Mouse (Mus musculus) midbrain, embryonic 15.5 days (tissue): Measurements from ENCODE around the gene Dclre1c. TPM values are rescaled to one million over a fixed set of nuclear protein-coding genes. Genes with fewer than 3 reads are reported as not detected.
"Not testable (repeated sequence)": the region's sequence is repeated elsewhere in the genome, so short reads cannot be mapped to it uniquely, and the experiment has no call there.

Experiments used
- ATAC-seq: fragments of 200-750 bp; cut with Nextera tagmentation; replicated peaks from 2 replicates; pipeline ENCODE4 v1.8.0; 2017; ENCODE audit warnings: moderate TSS enrichment
- H3K27ac ChIP-seq: fragments of 300-500 bp; sonication (generic); 2 replicates; pipeline ENCODE4 v1.5.1; 2015; ENCODE audit warnings: mild to moderate bottlenecking, inconsistent platforms
- H3K27me3 ChIP-seq: fragments of 300-500 bp; sonication (generic); replicated peaks from 2 replicates; pipeline ENCODE4 v1.6.1; 2015; ENCODE audit warnings: inconsistent platforms
- H3K36me3 ChIP-seq: fragments of 300-500 bp; sonication (generic); replicated peaks from 2 replicates; pipeline ENCODE4 v1.6.1; 2015; ENCODE audit warnings: inconsistent platforms
- H3K4me1 ChIP-seq: fragments of 300-500 bp; sonication (generic); 2 replicates; pipeline ENCODE4 v1.6.1; 2015; ENCODE audit warnings: inconsistent platforms
- H3K4me2 ChIP-seq: fragments of 300-500 bp; sonication (generic); 2 replicates; pipeline ENCODE4 v1.6.1; 2015; ENCODE audit warnings: inconsistent platforms, mild to moderate bottlenecking, moderate library complexity
- H3K4me3 ChIP-seq: fragments of 300-500 bp; sonication (generic); 2 replicates; pipeline ENCODE4 v1.5.1; 2015; ENCODE audit warnings: mild to moderate bottlenecking, inconsistent platforms
- H3K9ac ChIP-seq: fragments of 300-500 bp; sonication (generic); 2 replicates; pipeline ENCODE4 v1.6.1; 2015; ENCODE audit warnings: mild to moderate bottlenecking, inconsistent platforms
- H3K9me3 ChIP-seq: fragments of 300-500 bp; sonication (generic); 2 replicates; pipeline ENCODE4 v1.6.1; 2016; ENCODE audit warnings: inconsistent platforms
- WGBS: fragments of 180-500 bp; shearing (Covaris S2); methylation state at CpG from one replicate; pipeline ENCODE4 v1.1.7; 2015; ENCODE audit warnings: mixed read lengths; 5-methylcytosine and 5-hydroxymethylcytosine counted together
- polyA plus RNA-seq: library from polyadenylated mRNA; unstranded; fragments of >200 nt; fragmentation: Nextera tagmentation; extraction: Ambion mirVana; gene quantifications from 2 replicates; pipeline ENCODE4 v1.2.1, GENCODE M21; 2015

Dclre1c gene
- 9.5 and 9.6 TPM in 2 replicates for polyA plus RNA-seq

GRCm38 (mm10) chr2:3423841-3424578, at the start of gene Dclre1c:
Gene Dclre1c, plus strand, starts transcription at chr2:3424131.
- peaks cover 13% of the 10 kb centered on the region for H3K4me1 ChIP-seq
- peak within 1 kb of the TSS; percentile 58 for H3K9ac ChIP-seq
- no peaks in the 10 kb centered on the region for H3K36me3 ChIP-seq
- no peaks in the 10 kb centered on the region for H3K9me3 ChIP-seq
- no peaks in the 10 kb centered on the region for H3K27me3 ChIP-seq
- ATAC-seq = peak; percentile 99
- H3K4me3 ChIP-seq = peak within 1 kb of the TSS; percentile 72
- 1% methylated on average over 29 of the region's 29 CpGs for WGBS
- H3K27ac ChIP-seq = no peak within 1 kb of the TSS
- H3K4me2 ChIP-seq = peak within 1 kb of the TSS; percentile 85

DNA sequence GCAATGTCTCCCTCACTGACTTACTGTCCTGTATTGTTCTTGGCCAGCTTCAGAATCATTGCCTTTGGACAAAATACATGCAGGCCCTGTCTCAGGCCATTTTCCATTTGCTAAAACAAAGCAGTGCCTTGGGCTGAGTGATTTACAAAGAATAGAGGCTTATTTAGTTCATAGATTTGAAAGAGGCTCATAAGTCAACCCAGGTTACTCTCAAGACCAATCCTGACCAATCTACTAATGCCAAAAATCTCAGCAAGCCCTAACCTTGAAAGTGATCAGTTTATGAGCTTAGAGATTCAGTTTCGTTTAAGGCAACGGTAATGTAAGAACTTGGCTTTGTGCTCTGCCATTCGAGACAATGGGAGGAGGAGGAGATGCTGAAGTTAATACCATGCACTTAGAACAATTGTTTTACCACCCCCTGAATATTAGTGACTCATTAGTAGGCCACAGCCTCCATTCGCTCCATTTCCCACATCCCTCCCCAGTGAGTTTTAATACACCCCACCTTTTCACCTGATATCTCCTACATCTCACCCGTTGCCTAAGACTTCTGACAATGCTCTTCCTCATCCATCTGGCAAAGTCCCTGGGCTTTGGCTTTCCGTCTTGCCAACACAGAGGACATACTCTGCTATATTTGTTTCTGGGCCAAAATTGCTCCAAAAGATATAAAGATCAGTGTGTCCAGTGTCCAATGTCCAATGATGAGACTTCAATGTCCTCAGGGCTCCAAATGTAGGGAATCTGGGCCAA, 36.6 kb upstream of the Dclre1c start:
- H3K9me3 ChIP-seq = no peaks in the 10 kb centered on the region
- no peak overlapping the region for H3K4me2 ChIP-seq
- ATAC-seq = no peak
- no peak overlapping the region for H3K9ac ChIP-seq
- H3K27me3 ChIP-seq = no peaks in the 10 kb centered on the region
- no peak overlapping the region for H3K4me3 ChIP-seq
- no peak overlapping the region for H3K27ac ChIP-seq
- WGBS = 87% methylated on average over 6 of the region's 6 CpGs
- no peaks in the 10 kb centered on the region for H3K36me3 ChIP-seq
- H3K4me1 ChIP-seq = no peaks in the 10 kb centered on the region

DNA sequence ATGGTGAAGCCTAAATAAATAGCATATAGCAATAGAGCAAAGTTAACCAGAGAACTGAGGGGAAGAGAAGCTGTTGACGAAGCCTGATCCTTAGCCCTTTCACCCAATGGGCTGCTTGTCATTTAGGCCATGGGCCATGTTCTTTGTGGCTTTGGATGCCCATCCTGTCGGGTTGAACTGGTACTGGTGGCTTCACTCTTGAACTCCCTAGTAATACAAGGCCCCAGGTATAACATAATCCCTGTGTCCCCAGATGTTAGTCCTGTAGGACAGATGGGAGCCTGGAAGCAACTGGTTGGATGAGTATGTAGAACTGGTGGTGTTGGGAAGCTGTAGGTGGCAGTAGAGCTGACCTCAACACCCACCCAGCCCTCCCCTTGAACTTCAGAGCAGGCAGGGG, 32.0 kb upstream of the Dclre1c start:
- WGBS = 88% methylated on average over 2 of the region's 2 CpGs
- H3K4me2 ChIP-seq = no peak overlapping the region

DNA sequence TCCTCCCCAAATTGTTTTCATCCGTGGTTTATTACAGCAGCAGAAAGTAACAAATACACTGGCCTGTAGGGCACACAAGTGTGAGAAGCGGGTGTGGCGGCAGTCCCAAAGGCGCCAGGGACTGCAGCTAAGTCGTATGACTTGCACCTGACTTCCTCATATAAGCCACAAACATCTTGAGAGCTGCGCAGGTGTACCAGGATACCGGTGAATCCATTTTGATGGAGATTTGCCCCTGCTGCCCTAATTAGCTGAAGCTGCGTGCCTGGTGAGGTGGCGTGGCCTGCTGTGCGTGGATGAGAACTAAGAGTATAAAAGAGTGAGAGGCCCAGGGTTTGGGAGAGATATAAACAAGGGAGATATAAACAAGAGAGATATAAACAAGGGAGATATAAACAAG, 26.8 kb upstream of the Dclre1c start, which contains the start of gene Olah:
Olah (minus strand) TSS at position 101 of the 400 bp plus-strand sequence.
- 64% methylated on average over 10 of the region's 10 CpGs for WGBS
- H3K27me3 ChIP-seq, H3K4me1 ChIP-seq, H3K4me3 ChIP-seq, H3K36me3 ChIP-seq, H3K9me3 ChIP-seq, ATAC-seq, H3K9ac ChIP-seq, H3K4me2 ChIP-seq, H3K27ac ChIP-seq: not testable (repeated sequence)

More for the DNA sequence above, 32.0 kb upstream of the Dclre1c start:
- no peak for ATAC-seq
- H3K4me1 ChIP-seq = no peaks in the 10 kb centered on the region
- H3K9ac ChIP-seq = no peak overlapping the region
- H3K9me3 ChIP-seq = no peaks in the 10 kb centered on the region
- H3K27ac ChIP-seq = no peak overlapping the region
- H3K36me3 ChIP-seq = no peaks in the 10 kb centered on the region
- no peak overlapping the region for H3K4me3 ChIP-seq
- no peaks in the 10 kb centered on the region for H3K27me3 ChIP-seq

DNA sequence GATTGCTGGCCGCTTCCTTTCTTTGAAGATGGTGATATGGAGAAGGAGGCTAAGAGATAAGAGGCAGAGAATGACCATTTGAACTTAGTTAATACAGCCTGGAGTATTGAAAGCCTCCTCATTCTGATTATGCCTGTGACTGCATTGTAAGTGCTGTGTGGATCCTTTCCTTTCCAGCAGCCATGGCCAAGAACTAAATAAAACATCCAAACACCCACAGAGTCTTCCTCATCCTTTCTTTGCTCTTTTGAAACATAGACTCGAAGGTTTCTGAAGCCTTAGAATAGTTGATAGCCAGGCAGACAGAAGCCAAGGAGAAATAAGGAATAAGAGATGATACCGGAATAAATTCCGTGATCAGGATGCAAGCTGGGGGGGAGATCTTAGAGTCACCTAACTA, 17.9 kb upstream of the Dclre1c start:
- WGBS = 88% methylated on average over 4 of the region's 4 CpGs
- Histone ChIP-seq H3K36me3 (no peaks in the 10 kb centered on the region), H3K27me3 (no peaks in the 10 kb centered on the region), H3K4me3 (no peak overlapping the region), H3K4me2 (no peak overlapping the region), H3K27ac (no peak overlapping the region), H3K9me3 (no peaks in the 10 kb centered on the region), H3K4me1 (no peaks in the 10 kb centered on the region), H3K9ac (no peak overlapping the region)
- ATAC-seq = no peak

DNA sequence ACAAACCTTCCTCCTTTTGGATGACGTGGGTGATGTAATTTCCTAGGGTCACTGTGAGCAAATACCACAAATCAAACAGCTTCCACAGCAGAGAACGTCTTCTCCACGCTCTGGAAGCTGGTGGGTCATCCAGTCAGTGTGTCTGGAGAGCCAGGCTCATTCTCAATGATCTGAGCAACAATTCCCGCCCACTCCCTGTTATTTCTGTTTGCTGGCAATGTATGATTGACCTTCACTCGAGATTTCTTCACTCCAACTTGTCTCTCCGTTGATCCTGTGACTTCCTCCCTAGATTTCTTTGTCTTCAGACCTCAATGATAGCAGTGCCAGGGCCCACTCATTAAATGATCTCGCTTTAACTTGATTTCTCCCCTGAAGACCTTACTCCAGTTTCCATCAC, 16.2 kb upstream of the Dclre1c start:
- Histone ChIP-seq H3K36me3 (no peaks in the 10 kb centered on the region), H3K4me2 (no peak overlapping the region), H3K27ac (no peak overlapping the region), H3K27me3 (no peaks in the 10 kb centered on the region), H3K4me1 (no peaks in the 10 kb centered on the region), H3K9ac (no peak overlapping the region), H3K9me3 (no peaks in the 10 kb centered on the region), H3K4me3 (no peak overlapping the region)
- 84% methylated on average over 7 of the region's 7 CpGs for WGBS
- no peak for ATAC-seq

DNA sequence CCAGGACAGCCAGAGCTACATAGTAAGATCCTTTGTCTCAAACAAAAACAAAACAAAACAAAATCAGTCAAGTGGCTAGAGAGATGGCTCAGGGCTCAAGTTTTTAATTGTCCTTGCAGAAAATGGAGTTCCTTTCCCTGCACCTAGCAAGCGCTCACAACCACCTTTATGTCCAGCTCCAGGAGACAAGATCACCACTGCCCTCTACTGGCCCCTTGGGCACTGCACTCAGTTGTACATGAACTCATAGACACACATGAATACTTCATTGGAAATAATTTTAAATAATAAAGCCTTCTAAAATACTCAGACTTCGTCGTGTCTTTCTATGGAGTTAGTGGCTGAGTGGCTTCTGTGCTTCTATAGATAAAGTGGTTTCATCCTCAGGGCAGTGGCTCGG, 9.7 kb upstream of the Dclre1c start:
- Histone ChIP-seq H3K27me3 (peaks cover 15% of the 10 kb centered on the region; the same call in 1 of the 2 replicates), H3K4me1 (0 out of 2 replicates have a peak, but pooled peaks cover 6% of the 10 kb centered on the region), H3K36me3 (no peaks in the 10 kb centered on the region), H3K4me2 (no peak overlapping the region), H3K27ac (no peak overlapping the region), H3K4me3 (no peak overlapping the region), H3K9ac (no peak overlapping the region), H3K9me3 (no peaks in the 10 kb centered on the region)
- 34% methylated on average over 4 of the region's 4 CpGs for WGBS
- ATAC-seq = no peak

GRCm38 (mm10) chr2:3415676-3416075, 8.3 kb upstream of the Dclre1c start:
- 74% methylated on average over 1 of the region's 1 CpGs for WGBS
- no peak overlapping the region for H3K27ac ChIP-seq
- ATAC-seq = no peak
- H3K4me1 ChIP-seq = 0 out of 2 replicates have a peak, but pooled peaks cover 6% of the 10 kb centered on the region
- peaks cover 15% of the 10 kb centered on the region; the same call in 1 of the 2 replicates for H3K27me3 ChIP-seq
- H3K9me3 ChIP-seq = no peaks in the 10 kb centered on the region
- H3K4me3 ChIP-seq = no peak overlapping the region
- H3K9ac ChIP-seq = no peak overlapping the region
- no peak overlapping the region for H3K4me2 ChIP-seq
- H3K36me3 ChIP-seq = no peaks in the 10 kb centered on the region

DNA sequence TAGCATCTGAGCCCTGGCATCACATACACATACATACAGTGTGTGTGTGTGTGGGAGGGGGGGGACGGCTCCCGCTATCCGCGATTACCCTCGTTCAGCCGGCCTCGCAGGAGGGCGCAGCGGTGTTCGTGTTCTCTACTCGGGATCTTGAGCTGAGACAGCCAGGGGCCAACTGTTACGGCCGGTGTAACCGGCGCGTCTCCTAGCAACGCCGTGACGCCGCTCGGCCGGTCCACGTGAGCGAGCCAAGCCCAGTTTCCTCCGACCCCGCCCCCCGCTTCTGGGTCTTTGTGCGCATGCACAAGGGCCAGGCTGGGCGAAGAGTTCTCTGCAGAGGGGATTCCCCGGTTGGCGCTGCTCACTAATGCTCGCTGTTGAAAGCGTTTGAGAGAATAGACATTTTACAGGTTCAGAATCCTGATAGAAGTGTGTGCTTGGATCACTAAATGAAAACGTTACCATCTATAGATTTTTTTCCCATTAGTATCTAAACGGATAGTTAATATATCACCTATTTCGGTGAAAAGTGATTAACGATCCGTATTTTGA, 5.0 kb upstream of the Dclre1c start:
- Histone ChIP-seq H3K9ac (peak overlapping the region; percentile 42), H3K4me1 (0 out of 2 replicates have a peak, but pooled peaks cover 10% of the 10 kb centered on the region), H3K4me3 (peak overlapping the region; percentile 65), H3K9me3 (no peaks in the 10 kb centered on the region), H3K36me3 (no peaks in the 10 kb centered on the region), H3K27ac (peak overlapping the region; percentile 43), H3K27me3 (peaks cover 15% of the 10 kb centered on the region; the same call in 1 of the 2 replicates), H3K4me2 (peak overlapping the region; percentile 67)
- peak; percentile 96 for ATAC-seq
- 2% methylated on average over 38 of the region's 38 CpGs for WGBS

DNA sequence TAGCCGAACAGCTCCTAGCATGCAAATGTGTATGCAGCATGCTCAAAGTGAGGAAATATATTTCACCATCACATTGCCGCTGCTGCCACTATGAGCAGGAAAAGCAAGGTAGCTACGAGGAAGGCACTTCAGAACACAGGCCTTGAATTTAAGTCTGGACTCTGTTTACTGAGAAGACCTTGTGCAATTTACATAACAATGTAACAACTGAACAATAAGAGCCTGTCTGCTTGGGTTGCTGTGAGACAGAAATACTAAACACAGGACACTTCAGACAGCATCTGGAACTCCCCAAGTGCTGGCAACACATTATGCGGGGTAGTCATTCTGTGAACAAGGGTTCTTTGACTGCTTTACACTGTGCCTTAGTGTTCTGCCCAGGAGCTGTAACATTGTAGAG, 3.8 kb upstream of the Dclre1c start:
- H3K4me1 ChIP-seq = peaks cover 19% of the 10 kb centered on the region
- no peak overlapping the region for H3K4me3 ChIP-seq
- H3K27ac ChIP-seq = no peak overlapping the region
- no peaks in the 10 kb centered on the region for H3K36me3 ChIP-seq
- 37% methylated on average over 4 of the region's 4 CpGs for WGBS
- H3K4me2 ChIP-seq = no peak overlapping the region
- H3K27me3 ChIP-seq = peaks cover 12% of the 10 kb centered on the region; the same call in 1 of the 2 replicates
- ATAC-seq = no peak
- H3K9ac ChIP-seq = no peak overlapping the region
- no peaks in the 10 kb centered on the region for H3K9me3 ChIP-seq

GRCm38 (mm10) chr2:3422548-3422947, 1.4 kb upstream of the Dclre1c start, which contains the start of gene Meig1:
Gene Meig1, minus strand, starts transcription at chr2:3422648.
- 73% methylated on average over 3 of the region's 3 CpGs for WGBS
- Histone ChIP-seq H3K36me3 (no peaks in the 10 kb centered on the region), H3K4me2 (no peak within 1 kb of the TSS)

GRCm38 (mm10) chr2:3424579-3424910, 614 bp downstream of the Dclre1c start:
- H3K36me3 ChIP-seq = no peaks in the 10 kb centered on the region
- H3K4me2 ChIP-seq = peak overlapping the region; percentile 85
- H3K9me3 ChIP-seq = no peaks in the 10 kb centered on the region
- H3K4me1 ChIP-seq = peaks cover 13% of the 10 kb centered on the region
- no peak for ATAC-seq
- no peaks in the 10 kb centered on the region for H3K27me3 ChIP-seq
- peak overlapping the region; percentile 72 for H3K4me3 ChIP-seq
- WGBS = 12% methylated on average over 10 of the region's 10 CpGs
- no peak overlapping the region for H3K27ac ChIP-seq
- peak overlapping the region; percentile 58 for H3K9ac ChIP-seq

More at GRCm38 (mm10) chr2:3422548-3422947, 1.4 kb upstream of the Dclre1c start, which contains the start of gene Meig1:
- no peak within 1 kb of the TSS for H3K9ac ChIP-seq
- H3K27ac ChIP-seq = no peak within 1 kb of the TSS
- no peaks in the 10 kb centered on the region for H3K9me3 ChIP-seq
- ATAC-seq = no peak
- H3K4me1 ChIP-seq = peaks cover 19% of the 10 kb centered on the region
- H3K4me3 ChIP-seq = no peak within 1 kb of the TSS
- H3K27me3 ChIP-seq = 0 out of 2 replicates have a peak, but pooled peaks cover 2% of the 10 kb centered on the region
